Mouse (Mus musculus) frontal cortex, postnatal 25 days (tissue): ENCODE measurements around the gene Tmem201.

Experiments used
- DNase-seq, 2 experiments: peaks; one replicate each; pipeline ENCODE4 v3.0.0; 2022; ENCODE audit warnings: low spot score in 2 of 2

Tmem201 gene

DNA sequence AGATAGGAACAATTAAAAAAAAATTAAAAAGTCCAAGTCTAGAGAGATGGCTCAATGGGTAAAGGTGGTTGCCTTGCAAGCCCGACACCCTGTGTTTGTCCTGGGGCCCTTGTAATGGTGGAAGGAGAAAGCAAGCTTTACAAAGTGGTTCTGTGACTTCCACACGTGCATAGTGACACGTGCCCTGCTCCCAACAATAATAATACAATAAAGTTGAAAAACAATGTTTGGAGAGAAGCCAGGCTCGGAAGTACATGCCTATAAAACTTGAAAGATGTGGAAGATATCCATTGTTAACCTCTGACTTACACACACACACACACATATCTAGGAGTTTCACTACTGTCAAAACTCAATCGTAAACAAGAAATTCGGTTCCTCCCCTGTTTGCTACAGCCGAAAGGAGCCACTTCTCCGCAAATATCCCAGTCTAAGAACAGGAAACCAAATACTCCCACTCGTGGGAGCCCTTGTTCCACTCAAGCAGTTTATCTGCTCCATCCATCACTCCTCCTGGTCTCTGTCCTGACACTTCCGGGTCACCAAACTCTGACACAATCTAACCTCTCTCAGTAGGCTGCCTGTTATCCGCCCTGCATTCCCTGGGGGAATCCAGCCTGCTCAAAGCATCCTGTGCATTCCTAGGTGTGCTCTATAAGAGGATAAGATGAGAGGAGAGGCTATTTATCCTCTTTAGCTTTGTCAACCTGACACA is 58.6 kb downstream of the Tmem201 start:
- no peak for DNase-seq

DNA sequence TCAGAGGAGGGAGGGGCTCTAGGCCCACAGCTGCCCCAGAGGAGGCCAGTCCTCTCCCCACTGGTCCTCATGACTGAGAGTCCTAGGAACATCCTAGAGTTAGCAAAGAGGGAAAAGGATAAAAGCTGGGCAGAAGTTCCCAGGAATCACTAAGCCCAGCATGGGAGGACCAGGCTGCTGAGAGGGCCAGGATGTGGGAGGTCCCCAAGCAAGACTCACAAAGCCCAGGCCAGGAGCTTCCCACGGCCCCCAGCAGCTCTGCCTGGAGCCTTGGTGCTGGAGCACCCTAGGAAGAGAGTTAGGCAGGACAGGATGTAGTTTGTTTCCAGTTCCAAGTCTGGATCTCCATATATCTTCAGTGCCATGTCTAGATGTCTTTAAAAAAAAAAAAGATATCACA is 59.8 kb downstream of the Tmem201 start:
- DNase-seq: no peak

DNA sequence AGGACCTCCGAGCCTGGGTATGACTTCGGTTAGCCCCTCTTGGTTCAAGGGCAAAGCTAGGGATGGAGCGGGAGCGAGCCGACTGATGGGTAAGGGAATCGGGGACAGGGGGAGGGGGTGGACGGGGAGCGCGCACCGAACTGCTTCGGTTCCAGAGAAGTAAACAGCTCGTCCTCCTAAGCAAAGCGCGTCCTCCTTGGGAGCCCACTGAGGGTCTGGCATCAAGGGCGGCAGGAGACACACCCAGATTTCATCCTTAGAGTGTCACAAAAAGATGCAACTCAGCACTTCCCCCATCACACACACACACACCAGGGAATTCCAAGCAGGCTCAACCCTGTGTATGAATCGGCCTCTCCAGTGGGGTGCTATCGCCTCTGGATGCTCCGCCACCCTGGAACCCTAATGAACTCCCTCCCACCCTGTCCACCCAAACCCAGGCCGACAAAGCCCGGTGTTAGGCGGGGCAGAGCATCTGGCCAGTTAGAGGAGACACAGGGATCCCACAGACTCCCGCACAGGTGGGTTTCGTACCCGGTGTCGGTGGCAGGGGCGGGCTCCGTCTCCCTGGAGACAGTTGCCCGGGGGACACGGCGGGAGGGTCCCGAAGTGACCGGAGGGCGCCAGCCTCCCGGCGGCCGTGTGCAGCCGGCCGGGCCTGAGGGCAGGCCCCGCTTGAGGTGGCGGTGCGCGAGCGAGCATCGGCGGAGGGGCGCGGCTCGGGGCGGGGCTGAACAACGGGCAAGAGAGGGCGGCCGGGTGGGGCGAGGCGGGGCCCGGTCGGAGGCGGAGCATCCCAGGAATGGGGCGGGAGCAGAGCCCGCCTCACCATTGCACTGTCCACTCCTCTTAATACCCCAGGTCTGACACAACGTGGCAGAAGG is 62.2 kb downstream of the Tmem201 start:
- peak in 1 of 2 experiments; percentile 57 for DNase-seq

DNA sequence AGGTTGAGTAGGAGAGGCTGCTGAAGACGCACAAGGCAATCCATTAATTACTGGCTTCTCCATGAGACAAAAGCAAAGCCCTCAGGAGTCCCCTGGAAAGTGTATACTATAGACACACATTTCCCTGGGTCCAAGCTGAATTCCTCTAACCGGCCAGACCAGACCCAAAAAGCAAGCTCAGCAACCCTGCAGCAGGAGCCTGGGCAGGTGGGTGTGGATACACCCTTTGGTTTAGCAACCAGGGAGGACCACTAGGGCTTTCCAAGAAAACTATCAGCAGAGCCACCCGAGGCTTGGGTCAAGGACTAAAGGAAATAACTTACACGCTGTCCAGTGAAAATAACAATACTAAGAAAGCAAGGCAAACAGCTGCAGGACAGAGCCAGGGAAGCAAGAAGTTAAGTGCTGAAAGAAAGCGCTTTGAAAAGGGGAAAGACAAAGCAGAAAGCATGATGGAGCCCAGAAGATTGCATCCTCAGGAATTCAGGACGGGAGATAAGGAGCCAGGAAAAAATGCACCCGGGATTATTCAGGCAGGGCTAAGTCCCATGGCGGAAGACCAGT is 62.9 kb downstream of the Tmem201 start:
- no peak for DNase-seq

DNA sequence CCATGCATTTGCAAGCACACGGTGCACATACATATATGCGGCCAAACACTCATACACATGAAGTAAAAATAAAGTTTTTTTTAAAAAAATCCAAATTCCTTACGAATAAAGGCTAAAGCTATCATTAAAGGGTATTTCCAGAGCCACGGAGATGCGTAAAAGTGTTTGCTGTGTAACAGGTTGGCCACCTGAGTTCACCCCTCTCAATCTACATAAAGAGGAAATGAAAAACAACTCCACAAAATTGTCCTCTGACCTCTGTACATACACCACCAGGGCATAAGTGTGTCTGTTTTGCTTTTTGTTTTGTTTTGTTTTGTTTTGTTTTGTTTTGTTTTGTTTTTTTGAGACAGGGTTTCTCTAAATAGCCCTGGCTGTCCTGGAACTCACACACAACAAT is 65.1 kb downstream of the Tmem201 start:
- DNase-seq: no peak

DNA sequence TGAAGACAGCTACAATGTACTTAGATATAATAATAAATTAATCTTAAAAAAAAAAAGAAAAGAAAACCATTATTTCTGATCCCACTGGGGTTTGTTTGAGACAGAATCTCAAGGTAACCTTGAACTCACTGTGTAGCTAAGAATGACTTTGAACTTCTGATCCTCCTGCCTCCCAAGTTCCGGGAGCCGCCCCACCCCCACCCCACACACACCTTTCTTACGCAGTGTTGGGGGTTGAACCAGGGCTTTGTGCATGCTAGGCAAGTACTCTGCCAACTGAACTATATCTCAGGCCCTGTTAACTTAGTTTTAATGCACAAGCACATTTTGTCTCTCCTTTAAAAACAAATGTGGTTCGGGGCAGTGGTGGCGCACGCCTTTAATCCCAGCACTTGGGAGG is 66.7 kb downstream of the Tmem201 start:
- no peak for DNase-seq

DNA sequence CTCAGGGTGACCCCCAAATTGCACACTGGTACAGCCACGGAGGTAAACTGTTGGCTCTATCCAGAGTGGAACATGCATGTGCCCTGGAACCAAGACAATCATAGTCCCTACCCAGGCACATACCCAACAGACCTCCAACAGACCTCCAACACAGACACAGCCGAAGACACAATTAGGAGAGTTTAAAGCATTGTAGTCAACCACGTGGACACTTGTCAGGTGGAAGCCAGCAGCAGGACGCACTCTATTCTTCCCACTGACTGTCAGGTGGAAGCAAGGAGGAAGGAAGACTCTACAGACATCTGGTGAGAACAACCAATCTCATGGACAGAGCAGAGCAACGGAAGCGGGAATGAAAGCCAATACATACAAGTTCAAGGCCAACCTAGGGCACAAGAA is 72.2 kb downstream of the Tmem201 start:
- no peak for DNase-seq
